In genomic region chr16:11697710-11698357, GRCm38 (mm10) we compare ENCODE assay signal across 8 mouse cellular contexts.
DNase-seq lines count a peak whose midpoint lies in the region; ATAC-seq and TF ChIP-seq lines count a peak whose summit lies in the region.

No protein-coding gene starts in this region.

- 67% methylated on average over 8 of the region's 8 CpGs for WGBS in kidney, embryonic 15.5 days
- WGBS in forebrain, embryonic 10.5 days = 71% methylated on average over 8 of the region's 8 CpGs

- peak; percentile 45; the same call in 1 of the 2 replicates for TF ChIP-seq CTCF in bone marrow macrophage, adult 2 months (IDR thresholded peaks at IDR 0.05; ENCODE audit: low read depth, low read length)

- no peaks in the 10 kb centered on the region for H3K36me3 ChIP-seq in kidney, embryonic 15.5 days
- H3K36me3 ChIP-seq in forebrain, embryonic 10.5 days (replicated peaks) = no peaks in the 10 kb centered on the region

- H3K9ac ChIP-seq in kidney, embryonic 15.5 days = no peak overlapping the region

- ATAC-seq in kidney, embryonic 15.5 days (replicated peaks; ENCODE audit: low FRiP score) = peak; percentile 34; the same call in 1 of the 2 replicates

- no peaks in the 10 kb centered on the region for H3K9me3 ChIP-seq in kidney, embryonic 15.5 days (replicated peaks)
- H3K9me3 ChIP-seq in forebrain, embryonic 10.5 days = no peaks in the 10 kb centered on the region

- no peak for DNase-seq in kidney, adult 18-20 months
- DNase-seq in forebrain, embryonic 10.5 days (ENCODE audit: extremely low spot score, low spot score) = peak; percentile 17
- DNase-seq in kidney, postnatal 14 days = peak; percentile 21
- DNase-seq in lung, postnatal 10 days = peak; percentile 55
- DNase-seq in right cerebral cortex, postnatal 10 days (ENCODE audit: low spot score in 2 of 2) = peak; percentile 65 to 67
- DNase-seq in natural killer cell, adult 2 months (ENCODE audit: low spot score in 2 of 2) = no peak

- no peak for TF ChIP-seq POLR2A in bone marrow macrophage, adult 2 months (IDR thresholded peaks at IDR 0.05; ENCODE audit: borderline replicate concordance, low read depth, low read length)

- H3K4me2 ChIP-seq in kidney, embryonic 15.5 days = no peak overlapping the region

- H3K4me3 ChIP-seq in kidney, embryonic 15.5 days (replicated peaks) = no peak overlapping the region
- H3K4me3 ChIP-seq in bone marrow macrophage, adult 2 months (ENCODE audit: insufficient read depth, low read length) = no peak overlapping the region
- no peak overlapping the region for H3K4me3 ChIP-seq in forebrain, embryonic 10.5 days

- no peaks in the 10 kb centered on the region for H3K4me1 ChIP-seq in kidney, embryonic 15.5 days
- H3K4me1 ChIP-seq in bone marrow macrophage, adult 2 months (ENCODE audit: control insufficient read depth, insufficient read depth, low read length) = peaks cover 16% of the 10 kb centered on the region
- H3K4me1 ChIP-seq in forebrain, embryonic 10.5 days = peaks cover 1% of the 10 kb centered on the region

- H3K27ac ChIP-seq in kidney, embryonic 15.5 days = no peak overlapping the region
- H3K27ac ChIP-seq in bone marrow macrophage, adult 2 months (ENCODE audit: insufficient read depth, low read depth, low read length) = no peak overlapping the region
- no peak overlapping the region for H3K27ac ChIP-seq in forebrain, embryonic 10.5 days

- no peaks in the 10 kb centered on the region for H3K27me3 ChIP-seq in kidney, embryonic 15.5 days
- no peaks in the 10 kb centered on the region for H3K27me3 ChIP-seq in forebrain, embryonic 10.5 days (ENCODE audit: poor library complexity, severe bottlenecking)

Comparison
In these comparisons a context has a peak if more than half of its experiments do, and no peak if none do; other contexts are left out.
1. DNase-seq: peak in forebrain, embryonic 10.5 days (single experiment), kidney, postnatal 14 days (single experiment), lung, postnatal 10 days (single experiment) and right cerebral cortex, postnatal 10 days (2 of 2); none in kidney, adult 18-20 months (single experiment) and natural killer cell, adult 2 months (0 of 2).